Mouse (Mus musculus): Measurements from ENCODE around the gene Baiap2. TPM values are rescaled to one million over a fixed set of nuclear protein-coding genes. Genes with fewer than 3 reads are reported as not detected.

Gene Baiap2
- polyA plus RNA-seq, 1 experiment from 2014 or later = 11.0 TPM

DNA sequence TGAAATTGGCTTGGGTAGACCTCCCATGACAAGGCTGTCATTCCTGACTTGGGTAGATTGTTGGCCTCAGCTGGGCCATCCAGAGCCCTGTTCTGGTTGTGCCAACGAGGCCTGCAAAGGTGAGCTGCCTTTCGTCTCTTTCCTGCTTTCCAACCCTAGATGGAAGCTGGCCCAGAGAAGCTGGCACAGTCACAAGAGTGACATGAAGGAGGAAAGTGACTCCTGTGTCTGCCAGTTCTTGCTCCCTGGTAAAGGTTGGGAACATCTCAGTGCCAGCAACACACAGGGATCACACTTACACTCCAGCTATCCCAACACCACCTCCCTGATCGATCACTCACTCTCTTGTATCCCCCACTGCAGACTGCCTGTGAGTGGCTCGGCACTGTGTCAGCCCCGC is 36.8 kb upstream of the Baiap2 start:
- no peak for DNase-seq
- Histone ChIP-seq H3K4me1 (ENCODE audit: control insufficient read depth, insufficient read depth, low read length) (0 out of 2 replicates have a peak, but pooled peaks cover 4% of the 10 kb centered on the region), H3K27ac (replicated peaks; ENCODE audit: low read depth, low read length) (no peak overlapping the region), H3K4me3 (replicated peaks; ENCODE audit: low read depth, low read length) (no peak overlapping the region), H3K9me3 (ENCODE audit: control insufficient read depth, low read length) (no peaks in the 10 kb centered on the region), H3K4me2 (ENCODE audit: low read length) (no peak overlapping the region), H3K9ac (replicated peaks; ENCODE audit: low read length) (no peak overlapping the region), H3K36me3 (ENCODE audit: control insufficient read depth, insufficient read depth, low read length) (no peaks in the 10 kb centered on the region), H3K27me3 (ENCODE audit: control insufficient read depth, insufficient read depth, low read length) (no peaks in the 10 kb centered on the region)
- 88% methylated on average over 5 of the region's 5 CpGs for WGBS
- ATAC-seq (ENCODE audit: low FRiP score, low TSS enrichment) = no peak

DNA sequence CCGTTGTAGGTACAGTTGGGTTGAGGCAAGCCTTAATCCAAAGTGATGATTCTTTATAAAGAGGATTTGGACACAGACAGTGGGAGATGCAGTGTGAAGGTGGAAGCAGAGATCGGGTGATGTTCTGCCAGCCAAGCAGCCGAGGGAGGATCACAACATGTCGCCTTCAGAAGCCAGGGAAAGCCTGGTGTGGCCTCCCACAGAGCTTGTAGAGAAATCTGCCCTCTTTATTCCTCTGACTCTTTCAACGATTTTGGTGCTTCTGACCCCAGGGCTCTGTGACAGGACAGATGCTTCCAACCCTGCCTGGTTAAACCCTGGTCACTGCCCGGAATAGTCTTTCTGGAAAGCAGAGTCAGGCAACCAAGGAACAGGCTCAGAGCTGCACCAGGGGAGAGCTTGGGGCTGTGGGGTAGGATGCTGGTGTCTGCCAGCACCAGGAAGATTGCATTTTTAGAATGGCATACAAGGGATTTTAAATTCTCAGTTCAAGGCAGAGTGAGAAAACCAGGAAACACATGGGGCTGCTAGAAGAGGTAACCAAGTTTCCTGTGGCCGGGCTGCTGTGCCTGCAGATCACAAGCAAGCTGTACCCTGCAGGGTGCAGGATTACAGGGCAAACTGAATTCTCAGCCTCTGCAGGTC is 35.4 kb upstream of the Baiap2 start:
- ATAC-seq (ENCODE audit: low FRiP score, low TSS enrichment) = no peak

DNA sequence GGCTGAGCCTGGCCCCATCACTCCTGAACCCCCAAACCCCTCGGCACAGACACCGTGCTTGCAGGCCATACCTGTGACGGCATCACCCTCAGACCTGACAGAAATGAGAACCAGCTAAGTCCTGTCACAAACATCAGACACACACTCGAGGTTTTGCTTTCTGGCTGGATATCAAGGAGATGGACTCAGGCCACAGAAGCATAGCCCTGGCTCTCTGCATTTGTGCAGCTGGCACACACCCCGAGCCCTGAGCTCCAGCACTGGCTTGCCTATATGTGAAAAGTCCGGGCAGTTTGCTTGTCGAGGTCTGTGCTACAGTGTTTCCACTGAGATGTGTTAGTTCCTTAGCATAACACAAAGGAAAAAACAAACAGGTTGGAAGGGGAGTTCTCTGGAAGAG is 34.9 kb upstream of the Baiap2 start:
- Histone ChIP-seq H3K27ac (replicated peaks; ENCODE audit: low read depth, low read length) (no peak overlapping the region), H3K4me3 (replicated peaks; ENCODE audit: low read depth, low read length) (no peak overlapping the region), H3K9me3 (ENCODE audit: control insufficient read depth, low read length) (no peaks in the 10 kb centered on the region), H3K36me3 (ENCODE audit: control insufficient read depth, insufficient read depth, low read length) (no peaks in the 10 kb centered on the region), H3K9ac (replicated peaks; ENCODE audit: low read length) (no peak overlapping the region; the same call in 1 of the 2 replicates), H3K4me1 (ENCODE audit: control insufficient read depth, insufficient read depth, low read length) (peaks cover 6% of the 10 kb centered on the region; the same call in 1 of the 2 replicates), H3K4me2 (ENCODE audit: low read length) (no peak overlapping the region), H3K27me3 (ENCODE audit: control insufficient read depth, insufficient read depth, low read length) (no peaks in the 10 kb centered on the region)
- 37% methylated on average over 7 of the region's 7 CpGs for WGBS
- ATAC-seq (ENCODE audit: low FRiP score, low TSS enrichment) = no peak
- DNase-seq = no peak

More for the DNA sequence above, 35.4 kb upstream of the Baiap2 start:
- Histone ChIP-seq H3K9ac (replicated peaks; ENCODE audit: low read length) (no peak overlapping the region), H3K27ac (replicated peaks; ENCODE audit: low read depth, low read length) (no peak overlapping the region), H3K9me3 (ENCODE audit: control insufficient read depth, low read length) (no peaks in the 10 kb centered on the region), H3K4me3 (replicated peaks; ENCODE audit: low read depth, low read length) (no peak overlapping the region), H3K36me3 (ENCODE audit: control insufficient read depth, insufficient read depth, low read length) (no peaks in the 10 kb centered on the region), H3K4me1 (ENCODE audit: control insufficient read depth, insufficient read depth, low read length) (0 out of 2 replicates have a peak, but pooled peaks cover 4% of the 10 kb centered on the region), H3K4me2 (ENCODE audit: low read length) (no peak overlapping the region), H3K27me3 (ENCODE audit: control insufficient read depth, insufficient read depth, low read length) (no peaks in the 10 kb centered on the region)
- DNase-seq = no peak
- WGBS = 24% methylated on average over 7 of the region's 7 CpGs

DNA sequence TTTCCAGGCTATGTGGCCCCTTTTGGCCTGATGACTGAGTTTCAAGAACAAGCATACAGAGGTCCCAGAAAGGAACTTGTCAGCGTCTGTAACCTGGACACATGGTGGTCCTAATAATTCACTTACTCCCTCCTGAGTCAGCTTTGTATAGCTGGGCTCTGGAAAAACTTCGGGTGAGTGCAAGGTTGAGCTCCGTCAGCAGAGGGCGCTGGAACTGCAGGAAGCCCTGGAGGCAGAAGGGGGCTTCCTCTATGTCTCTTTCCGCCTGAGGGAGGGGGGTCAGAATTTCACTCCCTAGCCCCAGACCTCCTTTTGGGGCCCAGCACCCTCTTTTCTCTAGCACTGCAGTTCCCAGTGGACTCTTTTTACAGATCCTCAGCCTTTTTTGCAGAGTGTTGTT is 33.1 kb upstream of the Baiap2 start:
- Histone ChIP-seq H3K9ac (replicated peaks; ENCODE audit: low read length) (no peak overlapping the region), H3K9me3 (ENCODE audit: control insufficient read depth, low read length) (no peaks in the 10 kb centered on the region), H3K27ac (replicated peaks; ENCODE audit: low read depth, low read length) (no peak overlapping the region), H3K27me3 (ENCODE audit: control insufficient read depth, insufficient read depth, low read length) (no peaks in the 10 kb centered on the region), H3K4me3 (replicated peaks; ENCODE audit: low read depth, low read length) (no peak overlapping the region), H3K4me1 (ENCODE audit: control insufficient read depth, insufficient read depth, low read length) (peaks cover 16% of the 10 kb centered on the region), H3K4me2 (ENCODE audit: low read length) (no peak overlapping the region), H3K36me3 (ENCODE audit: control insufficient read depth, insufficient read depth, low read length) (no peaks in the 10 kb centered on the region)
- ATAC-seq (ENCODE audit: low FRiP score, low TSS enrichment) (no peak), DNase-seq (peak; percentile 78)
- 3% methylated on average over 5 of the region's 5 CpGs for WGBS

DNA sequence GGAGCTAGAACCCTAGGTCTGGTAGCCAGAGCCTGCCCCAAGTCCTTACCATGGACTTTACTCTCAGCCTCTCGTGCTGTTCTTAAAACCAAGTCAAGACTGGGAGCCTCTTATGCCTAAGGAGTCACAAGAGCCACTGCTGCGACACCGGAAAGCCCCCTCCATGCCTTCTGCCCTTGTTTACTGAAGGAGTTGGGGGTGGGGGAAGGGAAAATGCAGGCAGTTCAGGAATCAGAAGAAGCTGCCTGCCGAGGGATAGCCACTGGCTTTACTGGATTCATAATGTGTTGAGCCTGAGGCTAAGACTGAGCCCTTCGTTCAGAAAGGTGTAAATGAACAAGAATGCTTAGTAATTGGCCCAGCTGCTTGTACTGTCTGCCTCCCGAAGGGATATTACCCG is 29.7 kb upstream of the Baiap2 start:
- ATAC-seq (ENCODE audit: low FRiP score, low TSS enrichment) = no peak
- DNase-seq = peak; percentile 59
- Histone ChIP-seq H3K9ac (replicated peaks; ENCODE audit: low read length) (peak overlapping the region; percentile 91), H3K4me1 (ENCODE audit: control insufficient read depth, insufficient read depth, low read length) (peaks cover 27% of the 10 kb centered on the region), H3K27me3 (ENCODE audit: control insufficient read depth, insufficient read depth, low read length) (no peaks in the 10 kb centered on the region), H3K36me3 (ENCODE audit: control insufficient read depth, insufficient read depth, low read length) (peaks cover 22% of the 10 kb centered on the region), H3K4me3 (replicated peaks; ENCODE audit: low read depth, low read length) (peak overlapping the region; percentile 93), H3K4me2 (ENCODE audit: low read length) (peak overlapping the region; percentile 99), H3K27ac (replicated peaks; ENCODE audit: low read depth, low read length) (peak overlapping the region; percentile 78; the same call in 1 of the 2 replicates), H3K9me3 (ENCODE audit: control insufficient read depth, low read length) (no peaks in the 10 kb centered on the region)
- WGBS = 7% methylated on average over 7 of the region's 7 CpGs

DNA sequence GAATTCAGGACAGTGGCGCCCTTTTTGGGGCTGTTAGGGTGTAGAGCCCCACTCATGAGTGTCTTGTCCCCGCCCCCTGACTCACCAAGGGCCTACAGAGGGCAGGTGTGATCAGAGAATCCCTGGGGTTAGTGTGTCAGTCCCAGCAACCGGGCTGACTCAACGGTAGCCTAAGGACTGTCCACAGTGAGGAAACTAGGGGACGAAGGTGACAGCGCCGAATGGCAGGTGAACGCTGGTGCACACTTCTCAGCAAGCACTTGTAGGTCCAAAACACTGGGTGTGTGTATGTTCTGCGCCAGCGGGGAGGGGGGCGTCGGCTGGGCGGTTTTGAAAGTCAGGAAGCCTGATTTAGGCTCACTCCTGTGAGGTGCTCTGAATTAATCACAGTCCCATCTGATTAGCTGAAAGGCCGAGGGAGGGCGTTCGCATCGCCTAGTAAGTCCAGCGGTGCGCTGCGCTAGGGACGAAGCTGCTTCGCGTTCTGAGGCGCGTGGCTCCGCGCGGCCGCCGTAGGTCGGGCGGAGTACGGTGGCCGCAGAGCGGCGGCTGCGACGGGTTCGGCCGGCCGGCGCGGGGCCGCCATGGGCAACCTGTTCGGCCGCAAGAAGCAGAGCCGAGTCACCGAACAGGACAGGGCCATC is 29.1 kb upstream of the Baiap2 start, which contains the start of gene Chmp6:
Gene Chmp6, plus strand, starts transcription at position 151 of the 644 bp plus-strand sequence.
- ATAC-seq (ENCODE audit: low FRiP score, low TSS enrichment) (peak; percentile 68), DNase-seq (peak; percentile 93)
- 2% methylated on average over 48 of the region's 48 CpGs for WGBS
- Histone ChIP-seq H3K9me3 (ENCODE audit: control insufficient read depth, low read length) (no peaks in the 10 kb centered on the region), H3K36me3 (ENCODE audit: control insufficient read depth, insufficient read depth, low read length) (peaks cover 27% of the 10 kb centered on the region), H3K27me3 (ENCODE audit: control insufficient read depth, insufficient read depth, low read length) (no peaks in the 10 kb centered on the region), H3K9ac (replicated peaks; ENCODE audit: low read length) (peak within 1 kb of the TSS; percentile 91), H3K4me3 (replicated peaks; ENCODE audit: low read depth, low read length) (peak within 1 kb of the TSS; percentile 93), H3K4me1 (ENCODE audit: control insufficient read depth, insufficient read depth, low read length) (peaks cover 27% of the 10 kb centered on the region), H3K4me2 (ENCODE audit: low read length) (peak within 1 kb of the TSS; percentile 99), H3K27ac (replicated peaks; ENCODE audit: low read depth, low read length) (peak within 1 kb of the TSS; percentile 78)

DNA sequence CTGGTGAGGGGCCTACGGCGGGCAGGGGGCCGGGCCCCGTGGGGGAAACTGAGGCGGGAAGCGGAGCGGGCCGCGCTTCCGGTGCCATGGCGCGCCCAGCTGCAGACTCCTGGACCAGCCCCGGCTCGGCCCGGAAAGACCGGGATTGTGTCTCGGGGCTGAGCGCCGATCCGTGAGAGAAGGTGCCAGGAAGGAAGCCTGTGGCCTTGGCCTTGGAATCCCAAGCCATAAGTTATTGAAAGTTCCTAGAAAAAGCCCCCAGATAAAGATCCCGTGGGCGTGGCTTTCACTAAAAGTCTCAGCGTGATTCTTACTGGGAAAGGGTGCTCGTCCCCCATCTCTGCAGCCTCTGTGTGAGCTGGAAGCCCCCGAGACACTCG is 28.6 kb upstream of the Baiap2 start:
- Histone ChIP-seq H3K9me3 (ENCODE audit: control insufficient read depth, low read length) (no peaks in the 10 kb centered on the region), H3K4me1 (ENCODE audit: control insufficient read depth, insufficient read depth, low read length) (peaks cover 27% of the 10 kb centered on the region), H3K9ac (replicated peaks; ENCODE audit: low read length) (peak overlapping the region; percentile 91), H3K27ac (replicated peaks; ENCODE audit: low read depth, low read length) (peak overlapping the region; percentile 78), H3K36me3 (ENCODE audit: control insufficient read depth, insufficient read depth, low read length) (peaks cover 33% of the 10 kb centered on the region), H3K4me3 (replicated peaks; ENCODE audit: low read depth, low read length) (peak overlapping the region; percentile 93), H3K27me3 (ENCODE audit: control insufficient read depth, insufficient read depth, low read length) (no peaks in the 10 kb centered on the region), H3K4me2 (ENCODE audit: low read length) (peak overlapping the region; percentile 99)
- under 1% methylated on average over 26 of the region's 26 CpGs for WGBS
- ATAC-seq (ENCODE audit: low FRiP score, low TSS enrichment) (no peak; the same call in 1 of the 2 replicates), DNase-seq (no peak)

DNA sequence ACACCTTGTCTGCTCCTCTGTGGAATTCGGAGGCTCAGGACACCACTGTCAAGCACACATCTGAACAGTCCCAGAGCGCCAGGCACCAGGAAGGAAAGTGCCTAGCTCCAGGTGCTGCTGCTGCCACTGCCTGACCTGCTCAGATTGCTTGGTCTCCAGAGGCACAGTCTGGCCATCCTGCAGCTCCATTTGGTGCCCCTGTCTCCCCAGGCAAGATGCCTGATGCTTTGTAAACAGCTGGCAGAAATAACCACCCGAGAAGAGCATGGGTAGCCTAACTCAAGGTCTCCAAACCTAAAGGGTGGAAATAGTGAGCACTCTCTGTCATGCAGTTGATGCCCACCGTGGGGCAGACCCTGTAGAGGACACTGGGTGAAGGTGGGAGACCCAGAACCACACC is 28.2 kb upstream of the Baiap2 start:
- peak overlapping the region; percentile 91 for H3K9ac ChIP-seq (replicated peaks; ENCODE audit: low read length)
- H3K27me3 ChIP-seq (ENCODE audit: control insufficient read depth, insufficient read depth, low read length) = no peaks in the 10 kb centered on the region
- H3K4me3 ChIP-seq (replicated peaks; ENCODE audit: low read depth, low read length) = peak overlapping the region; percentile 93
- H3K9me3 ChIP-seq (ENCODE audit: control insufficient read depth, low read length) = no peaks in the 10 kb centered on the region
- WGBS = 27% methylated on average over 4 of the region's 4 CpGs
- peaks cover 27% of the 10 kb centered on the region for H3K4me1 ChIP-seq (ENCODE audit: control insufficient read depth, insufficient read depth, low read length)
- H3K27ac ChIP-seq (replicated peaks; ENCODE audit: low read depth, low read length) = peak overlapping the region; percentile 78
- H3K4me2 ChIP-seq (ENCODE audit: low read length) = peak overlapping the region; percentile 99
- H3K36me3 ChIP-seq (ENCODE audit: control insufficient read depth, insufficient read depth, low read length) = peaks cover 37% of the 10 kb centered on the region
- ATAC-seq (ENCODE audit: low FRiP score, low TSS enrichment) = no peak
- no peak for DNase-seq

DNA sequence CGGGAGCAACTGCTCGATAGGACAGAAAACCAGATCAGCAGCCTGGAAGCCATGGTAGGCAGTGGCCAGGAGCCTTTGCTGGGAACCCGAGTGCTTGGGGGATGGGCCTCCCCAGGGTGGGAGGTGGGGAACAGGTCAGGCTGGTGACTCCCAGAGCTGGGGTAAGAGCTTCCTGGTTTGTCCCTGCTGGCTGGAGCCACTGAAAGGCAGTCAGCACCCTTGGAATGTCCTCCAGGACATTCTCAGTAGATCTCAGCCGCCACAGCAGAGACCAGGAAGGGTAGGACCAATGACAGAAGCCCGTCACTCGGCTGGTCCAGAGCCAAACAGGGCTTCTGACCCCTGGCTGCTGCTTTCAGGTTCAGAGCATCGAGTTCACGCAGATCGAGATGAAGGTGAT is 26.9 kb upstream of the Baiap2 start:
- WGBS = 94% methylated on average over 9 of the region's 9 CpGs
- DNase-seq (no peak), ATAC-seq (ENCODE audit: low FRiP score, low TSS enrichment) (no peak)
- no peaks in the 10 kb centered on the region for H3K9me3 ChIP-seq (ENCODE audit: control insufficient read depth, low read length)
- H3K27ac ChIP-seq (replicated peaks; ENCODE audit: low read depth, low read length) = no peak overlapping the region
- H3K27me3 ChIP-seq (ENCODE audit: control insufficient read depth, insufficient read depth, low read length) = no peaks in the 10 kb centered on the region
- H3K36me3 ChIP-seq (ENCODE audit: control insufficient read depth, insufficient read depth, low read length) = peaks cover 44% of the 10 kb centered on the region
- H3K4me2 ChIP-seq (ENCODE audit: low read length) = no peak overlapping the region
- peak overlapping the region; percentile 26; the same call in 1 of the 2 replicates for H3K9ac ChIP-seq (replicated peaks; ENCODE audit: low read length)
- peaks cover 22% of the 10 kb centered on the region for H3K4me1 ChIP-seq (ENCODE audit: control insufficient read depth, insufficient read depth, low read length)
- no peak overlapping the region for H3K4me3 ChIP-seq (replicated peaks; ENCODE audit: low read depth, low read length)

All from midbrain, embryonic 14.5 days (tissue).